Mouse (Mus musculus) thymus, adult 2 months (tissue): ENCODE data around the gene Gm37240.

Source experiments
- CTCF ChIP-seq: fragments of 200-500 bp; IDR thresholded peaks from 2 replicates; pipeline ENCODE4 v1.5.1; 2012; ENCODE audit warnings: mild to moderate bottlenecking, control low read depth, low read length, moderate library complexity, borderline replicate concordance; ENCODE audit not compliant: control insufficient read depth, poor library complexity, insufficient read depth; ENCODE audit errors: extremely low read depth
- POLR2A ChIP-seq: fragments of 200-500 bp; IDR thresholded peaks from 2 replicates; pipeline ENCODE4 v1.6.1; 2012; ENCODE audit warnings: mild to moderate bottlenecking, low read length, control low read depth, moderate library complexity; ENCODE audit not compliant: control insufficient read depth, poor library complexity, insufficient read depth; ENCODE audit errors: extremely low read depth

DNA sequence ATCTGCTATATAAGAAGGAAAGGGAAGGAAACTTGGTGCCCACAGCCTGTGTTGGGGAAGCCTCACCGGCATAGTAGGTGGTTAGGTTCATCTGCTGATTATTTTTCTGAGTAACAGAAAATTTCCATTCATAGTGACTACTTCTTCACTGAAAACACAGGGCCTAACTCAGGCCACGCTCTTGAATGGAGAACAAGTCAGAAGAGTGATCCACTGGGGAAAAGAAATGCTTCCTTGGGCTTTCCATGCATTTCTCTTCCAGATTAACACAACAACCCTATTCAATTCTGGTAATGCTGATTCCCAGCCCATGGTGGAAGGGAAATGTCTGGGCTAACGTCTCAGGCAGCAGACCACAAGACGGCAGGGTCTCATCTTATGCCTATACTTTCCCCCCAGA, 188.8 kb downstream of the Gm37240 start:
- no peak for TF ChIP-seq POLR2A
- TF ChIP-seq CTCF, result no peak
